Mouse (Mus musculus): ENCODE data around the gene Eef2k. TPM values are rescaled to one million over a fixed set of nuclear protein-coding genes. Genes with fewer than 3 reads are reported as not detected.
A peak's percentile ranks its signal among the peaks of the same experiment; 100 is the strongest.
"Not testable (repeated sequence)": the region's sequence is repeated elsewhere in the genome, so short reads cannot be mapped to it uniquely, and the experiment has no call there.

Eef2k gene
- total RNA-seq, 2 experiments from 2014 or later: 37.0 to 37.2 TPM

GRCm38 (mm10) chr7:120874764-120875539 lies 32.3 kb downstream of the Eef2k start:
- intact Hi-C loops (cut with DNase I): loop anchor here (5.0 kb wide), 1 partner anchor 38 kb away; no protein-coding TSS in a partner anchor

GRCm38 (mm10) chr7:120875540-120876388 lies 33.1 kb downstream of the Eef2k start:
- no peak for DNase-seq
- intact Hi-C loops (cut with DNase I): no loop called here

More at GRCm38 (mm10) chr7:120874764-120875539, 32.3 kb downstream of the Eef2k start:
- DNase-seq: no peak

- intact Hi-C loops (cut with DNase I): no loop called here
- no peak for DNase-seq
Observed at GRCm38 (mm10) chr7:120878271-120878670, 35.6 kb downstream of the Eef2k start.

- intact Hi-C loops (cut with DNase I): no loop called here
- DNase-seq: no peak
Observed at GRCm38 (mm10) chr7:120879972-120880371, 37.3 kb downstream of the Eef2k start.

- DNase-seq: no peak
- intact Hi-C loops (cut with DNase I): no loop called here
Observed at GRCm38 (mm10) chr7:120880770-120881169, 38.1 kb downstream of the Eef2k start.

GRCm38 (mm10) chr7:120881451-120881850 lies 38.8 kb downstream of the Eef2k start:
- DNase-seq: no peak
- intact Hi-C loops (cut with DNase I): no loop called here

- intact Hi-C loops (cut with DNase I): no loop called here
- no peak for DNase-seq
Observed at GRCm38 (mm10) chr7:120882674-120883073, 40.0 kb downstream of the Eef2k start.

- DNase-seq: no peak
- intact Hi-C loops (cut with DNase I): no loop called here
Observed at GRCm38 (mm10) chr7:120883523-120884290, 41.1 kb downstream of the Eef2k start.

GRCm38 (mm10) chr7:120884746-120885145 lies 42.1 kb downstream of the Eef2k start:
- no peak for DNase-seq
- intact Hi-C loops (cut with DNase I): no loop called here

- no peak for DNase-seq
- intact Hi-C loops (cut with DNase I): no loop called here
Observed at GRCm38 (mm10) chr7:120893123-120893522, 50.5 kb downstream of the Eef2k start.

GRCm38 (mm10) chr7:120897054-120897453 lies 54.4 kb downstream of the Eef2k start:
- peak; percentile 24 to 29 for DNase-seq
- intact Hi-C loops (cut with DNase I): no loop called here

GRCm38 (mm10) chr7:120897711-120898335 lies 55.2 kb downstream of the Eef2k start:
- intact Hi-C loops (cut with DNase I): no loop called here
- peak in 1 of 2 experiments; percentile 13 for DNase-seq

GRCm38 (mm10) chr7:120900191-120900590 lies 57.6 kb downstream of the Eef2k start:
- DNase-seq: peak; percentile 16 to 18
- intact Hi-C loops (cut with DNase I): no loop called here

- intact Hi-C loops (cut with DNase I): no loop called here
- DNase-seq: no peak
Observed at GRCm38 (mm10) chr7:120901701-120902100, 59.1 kb downstream of the Eef2k start.

- intact Hi-C loops (cut with DNase I): no loop called here
- DNase-seq: peak in 1 of 2 experiments; percentile 10
Observed at GRCm38 (mm10) chr7:120902931-120903330, 60.3 kb downstream of the Eef2k start.

GRCm38 (mm10) chr7:120910172-120910571 lies 67.5 kb downstream of the Eef2k start:
- DNase-seq: not testable (repeated sequence)
- intact Hi-C loops (cut with DNase I): loop anchor here (10.0 kb wide), 3 partner anchors 175 to 275 kb away; partner anchors contain the start of genes Mosmo, Pdzd9, Uqcrc2 and Vwa3a

GRCm38 (mm10) chr7:120911268-120911667 lies 68.6 kb downstream of the Eef2k start:
- intact Hi-C loops (cut with DNase I): loop anchor here (10.0 kb wide), 3 partner anchors 176 to 276 kb away; partner anchors contain the start of genes Mosmo, Pdzd9, Uqcrc2 and Vwa3a
- not testable (repeated sequence) for DNase-seq

- intact Hi-C loops (cut with DNase I): loop anchor here (10.0 kb wide), 3 partner anchors 179 to 279 kb away; partner anchors contain the start of genes Mosmo, Pdzd9, Uqcrc2 and Vwa3a
- DNase-seq: peak in 1 of 2 experiments; percentile 29
Observed at GRCm38 (mm10) chr7:120913332-120913731, 70.7 kb downstream of the Eef2k start.

GRCm38 (mm10) chr7:120916262-120916875 lies 73.7 kb downstream of the Eef2k start:
- no peak for DNase-seq
- intact Hi-C loops (cut with DNase I): loop anchor here (10.0 kb wide), 3 partner anchors 182 to 282 kb away; partner anchors contain the start of genes Mosmo, Pdzd9, Uqcrc2 and Vwa3a
